ENCODE assay signal across 12 mouse cellular contexts in the genomic region with DNA sequence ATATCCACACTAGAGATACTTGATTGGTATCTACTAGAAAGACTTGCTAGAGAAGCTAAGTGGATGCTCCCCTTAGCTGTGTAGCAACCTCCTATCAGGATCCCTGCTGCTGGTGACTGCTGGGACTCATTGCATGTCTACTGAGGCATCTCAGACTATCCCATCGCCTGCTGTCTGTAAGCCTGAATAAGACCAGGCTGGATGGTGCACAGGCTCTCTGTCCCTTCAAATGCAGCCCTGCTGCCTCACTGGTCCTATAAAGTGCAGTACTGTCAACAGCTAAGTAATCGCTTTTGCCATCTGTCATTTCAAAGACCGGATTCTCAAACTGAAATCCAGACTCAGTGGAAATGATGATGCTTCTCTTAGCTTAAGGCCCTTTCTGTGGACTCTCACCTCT.
"Had no signal": no experiment of that assay in that cellular context is flagged by ENCODE, and none has a peak within 500 bp of the region (broad histone marks: within the 10 kb centered on the region; RNA-seq: fewer than 3 reads in every experiment).

No protein-coding gene starts in this region.

- H3K4me1 ChIP-seq: liver, embryonic 12.5 days; midbrain, embryonic 15.5 days had no signal

- H3K4me3 ChIP-seq: layer of hippocampus, adult 2 months; limb, embryonic 15.5 days; liver, embryonic 12.5 days; midbrain, embryonic 10.5 days; midbrain, embryonic 15.5 days had no signal

- H3K36me3 ChIP-seq: limb, embryonic 15.5 days; liver, embryonic 12.5 days; midbrain, embryonic 10.5 days; midbrain, embryonic 15.5 days had no signal

- H3K9ac ChIP-seq: limb, embryonic 15.5 days; liver, embryonic 12.5 days; lung, embryonic 14.5 days; midbrain, embryonic 15.5 days had no signal

- DNase-seq: kidney, adult 18-20 months; lung, embryonic 14.5 days; lung, postnatal 10 days; lung, postnatal 4 days; right cerebral cortex, postnatal 25 days; thymus, postnatal 4 days had no signal

- H3K4me2 ChIP-seq: limb, embryonic 15.5 days; liver, embryonic 12.5 days; lung, embryonic 14.5 days; midbrain, embryonic 15.5 days had no signal

- H3K9me3 ChIP-seq: limb, embryonic 15.5 days; liver, embryonic 12.5 days; midbrain, embryonic 10.5 days; midbrain, embryonic 15.5 days had no signal

- H3K27me3 ChIP-seq: limb, embryonic 15.5 days; liver, embryonic 12.5 days; midbrain, embryonic 15.5 days had no signal

- ATAC-seq: liver, embryonic 12.5 days; midbrain, embryonic 15.5 days had no signal

- H3K27ac ChIP-seq: layer of hippocampus, adult 2 months; limb, embryonic 15.5 days; liver, embryonic 12.5 days; midbrain, embryonic 10.5 days; midbrain, embryonic 15.5 days; stomach, postnatal 0 days had no signal
